Mouse (Mus musculus): ENCODE measurements around the gene Crb2. TPM values are rescaled to one million over a fixed set of nuclear protein-coding genes. Genes with fewer than 3 reads are reported as not detected.

The Crb2 gene
- total and polyA plus RNA-seq, 2 experiments from 2014 or later, result 0.46 to 3.7 TPM

DNA sequence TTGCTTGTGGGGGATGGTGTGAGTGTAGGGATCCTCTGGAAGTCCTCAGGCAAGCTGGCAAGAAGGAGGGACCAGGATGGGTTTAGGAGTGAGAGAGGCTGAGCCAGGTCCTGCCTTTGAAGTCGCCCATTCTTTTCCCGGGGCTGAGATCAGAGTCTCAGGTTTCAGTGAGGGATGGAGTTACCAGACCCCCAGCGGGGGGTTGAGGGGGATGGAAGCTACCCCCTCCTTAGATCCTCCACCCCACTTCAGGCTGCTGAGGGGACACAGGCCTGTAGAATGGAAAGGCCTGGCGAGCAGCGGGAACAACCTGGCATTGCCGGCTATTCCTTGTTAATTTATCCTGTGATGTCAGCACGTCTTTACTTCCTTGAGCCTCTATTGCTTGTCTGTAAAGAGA, 6.0 kb downstream of the Crb2 start:
- Histone ChIP-seq H3K4me3 (ENCODE audit: low read depth, low read length) (no peak overlapping the region), H3K4me2 (ENCODE audit: low read depth, low read length) (no peak overlapping the region), H3K36me3 (replicated peaks; ENCODE audit: control insufficient read depth, insufficient read depth, low read length) (no peaks in the 10 kb centered on the region), H3K9ac (replicated peaks; ENCODE audit: low read depth, low read length) (no peak overlapping the region), H3K27ac (ENCODE audit: low read depth) (no peak overlapping the region), H3K4me1 (ENCODE audit: control insufficient read depth, insufficient read depth) (peaks cover 16% of the 10 kb centered on the region), H3K9me3 (replicated peaks; ENCODE audit: control insufficient read depth, low read length) (no peaks in the 10 kb centered on the region), H3K27me3 (ENCODE audit: control insufficient read depth, insufficient read depth, low read length) (peaks cover 28% of the 10 kb centered on the region)
- 51% methylated on average over 7 of the region's 7 CpGs for WGBS
- DNase-seq (ENCODE audit: low spot score) (no peak), ATAC-seq (ENCODE audit: insufficient read depth, low read depth) (no peak)
- TF ChIP-seq CTCF (IDR thresholded peaks at IDR 0.05; ENCODE audit: low read depth) (no peak), EP300 (IDR thresholded peaks at IDR 0.05; ENCODE audit: low read depth) (no peak)

DNA sequence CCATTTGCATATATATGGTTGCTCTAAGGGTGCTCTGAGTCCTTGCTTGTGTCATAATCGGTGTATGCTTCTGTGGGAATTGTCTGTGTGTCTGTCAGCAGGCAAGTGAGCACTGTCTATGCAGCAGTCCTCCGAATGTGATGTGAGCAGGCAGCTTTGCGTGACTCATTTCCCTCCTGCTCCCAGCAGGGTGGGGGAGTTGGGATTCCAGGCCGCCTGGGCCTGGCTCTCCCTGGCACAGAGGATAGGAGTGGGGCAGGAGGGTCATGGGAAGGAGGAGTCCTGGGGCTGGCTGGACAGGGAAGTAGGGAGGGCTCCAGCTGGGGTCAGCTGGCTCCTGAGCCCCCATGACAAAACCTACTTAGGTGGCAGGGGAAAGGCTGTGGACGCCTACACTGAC, 8.4 kb downstream of the Crb2 start:
- H3K9ac ChIP-seq (replicated peaks; ENCODE audit: low read depth, low read length), result no peak overlapping the region
- DNase-seq (ENCODE audit: low spot score) (no peak), ATAC-seq (ENCODE audit: insufficient read depth, low read depth) (no peak)
- H3K27me3 ChIP-seq (ENCODE audit: control insufficient read depth, insufficient read depth, low read length), result peaks cover 27% of the 10 kb centered on the region
- H3K27ac ChIP-seq (ENCODE audit: low read depth), result no peak overlapping the region
- H3K4me3 ChIP-seq (ENCODE audit: low read depth, low read length), result no peak overlapping the region
- peaks cover 20% of the 10 kb centered on the region for H3K4me1 ChIP-seq (ENCODE audit: control insufficient read depth, insufficient read depth)
- H3K36me3 ChIP-seq (replicated peaks; ENCODE audit: control insufficient read depth, insufficient read depth, low read length), result no peaks in the 10 kb centered on the region
- WGBS, result 54% methylated on average over 5 of the region's 5 CpGs
- no peak for TF ChIP-seq EP300 (IDR thresholded peaks at IDR 0.05; ENCODE audit: low read depth)
- TF ChIP-seq CTCF (IDR thresholded peaks at IDR 0.05; ENCODE audit: low read depth), result no peak
- H3K4me2 ChIP-seq (ENCODE audit: low read depth, low read length), result no peak overlapping the region
- no peaks in the 10 kb centered on the region for H3K9me3 ChIP-seq (replicated peaks; ENCODE audit: control insufficient read depth, low read length)

DNA sequence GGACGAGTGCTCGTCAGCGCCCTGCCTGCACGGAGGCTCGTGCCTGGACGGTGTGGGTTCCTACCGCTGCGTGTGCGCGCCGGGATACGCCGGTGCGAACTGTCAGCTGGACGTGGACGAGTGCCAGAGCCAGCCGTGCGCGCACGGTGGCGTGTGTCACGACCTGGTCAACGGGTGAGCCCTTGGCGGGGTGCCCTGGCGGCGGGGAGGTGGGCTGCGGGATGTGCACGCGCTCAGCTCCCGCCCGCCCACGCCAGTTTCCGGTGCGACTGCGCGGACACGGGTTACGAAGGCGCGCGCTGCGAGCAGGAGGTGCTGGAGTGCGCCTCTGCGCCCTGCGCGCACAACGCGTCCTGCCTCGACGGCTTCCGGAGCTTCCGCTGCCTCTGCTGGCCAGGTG, 10.4 kb downstream of the Crb2 start:
- TF ChIP-seq CTCF (IDR thresholded peaks at IDR 0.05; ENCODE audit: low read depth) (no peak), EP300 (IDR thresholded peaks at IDR 0.05; ENCODE audit: low read depth) (no peak)
- 24% methylated on average over 52 of the region's 52 CpGs for WGBS
- Histone ChIP-seq H3K27me3 (ENCODE audit: control insufficient read depth, insufficient read depth, low read length) (peaks cover 23% of the 10 kb centered on the region), H3K4me1 (ENCODE audit: control insufficient read depth, insufficient read depth) (peaks cover 9% of the 10 kb centered on the region), H3K4me2 (ENCODE audit: low read depth, low read length) (peak overlapping the region; percentile 71), H3K36me3 (replicated peaks; ENCODE audit: control insufficient read depth, insufficient read depth, low read length) (no peaks in the 10 kb centered on the region), H3K9me3 (replicated peaks; ENCODE audit: control insufficient read depth, low read length) (no peaks in the 10 kb centered on the region), H3K27ac (ENCODE audit: low read depth) (no peak overlapping the region), H3K4me3 (ENCODE audit: low read depth, low read length) (peak overlapping the region; percentile 47), H3K9ac (replicated peaks; ENCODE audit: low read depth, low read length) (no peak overlapping the region)
- DNase-seq (ENCODE audit: low spot score), result no peak
- ATAC-seq (ENCODE audit: insufficient read depth, low read depth), result 0 out of 2 replicates have a peak, but pooled peaks have one; percentile 10

DNA sequence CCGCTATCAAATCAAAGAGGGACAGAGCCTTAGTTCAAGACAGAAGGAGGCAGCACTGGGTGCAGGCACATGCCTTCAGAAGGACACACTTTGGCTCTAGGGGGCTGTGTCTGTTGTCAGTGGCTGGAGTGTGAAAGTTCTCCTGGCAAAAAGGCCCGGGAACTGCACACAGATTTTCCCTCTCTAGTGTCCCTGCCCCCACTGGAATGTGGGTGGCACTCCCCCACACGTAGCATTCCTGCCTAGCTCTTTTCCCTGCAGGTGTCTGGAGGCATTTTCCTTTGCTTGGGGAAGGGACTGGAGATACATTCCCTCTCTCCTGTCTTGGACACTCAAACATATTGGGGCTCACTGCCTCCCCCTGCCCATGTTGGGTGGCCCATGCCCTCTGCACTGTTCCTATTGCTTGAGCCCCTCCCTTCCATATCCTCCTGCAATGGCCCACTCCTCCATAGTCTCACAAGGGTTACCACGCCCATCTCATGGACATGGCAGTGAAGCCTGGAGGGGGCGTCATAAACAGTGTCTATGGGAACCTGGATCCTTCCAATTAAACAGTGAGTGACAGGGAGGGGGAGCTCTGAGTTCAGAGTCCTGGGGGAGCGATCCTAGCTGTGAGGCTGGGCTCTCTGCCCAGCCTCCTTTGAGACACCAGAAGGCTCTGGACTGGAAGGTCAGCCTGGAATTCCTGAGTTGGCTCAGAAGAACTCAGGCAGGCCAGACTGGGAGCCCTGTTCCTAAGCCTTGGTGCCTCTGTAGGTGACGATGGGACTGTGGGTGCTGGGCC, 12.3 kb downstream of the Crb2 start:
- no peak overlapping the region for H3K4me2 ChIP-seq (ENCODE audit: low read depth, low read length)
- no peaks in the 10 kb centered on the region for H3K36me3 ChIP-seq (replicated peaks; ENCODE audit: control insufficient read depth, insufficient read depth, low read length)
- peak; percentile 31 for ATAC-seq (ENCODE audit: insufficient read depth, low read depth)
- no peak overlapping the region for H3K9ac ChIP-seq (replicated peaks; ENCODE audit: low read depth, low read length)
- peak; percentile 50 for DNase-seq (ENCODE audit: low spot score)
- no peak overlapping the region for H3K4me3 ChIP-seq (ENCODE audit: low read depth, low read length)
- no peaks in the 10 kb centered on the region for H3K9me3 ChIP-seq (replicated peaks; ENCODE audit: control insufficient read depth, low read length)
- 41% methylated on average over 7 of the region's 7 CpGs for WGBS
- no peak for TF ChIP-seq EP300 (IDR thresholded peaks at IDR 0.05; ENCODE audit: low read depth)
- TF ChIP-seq CTCF (IDR thresholded peaks at IDR 0.05; ENCODE audit: low read depth), result no peak
- no peak overlapping the region for H3K27ac ChIP-seq (ENCODE audit: low read depth)
- peaks cover 37% of the 10 kb centered on the region for H3K27me3 ChIP-seq (ENCODE audit: control insufficient read depth, insufficient read depth, low read length)
- peaks cover 9% of the 10 kb centered on the region for H3K4me1 ChIP-seq (ENCODE audit: control insufficient read depth, insufficient read depth)

DNA sequence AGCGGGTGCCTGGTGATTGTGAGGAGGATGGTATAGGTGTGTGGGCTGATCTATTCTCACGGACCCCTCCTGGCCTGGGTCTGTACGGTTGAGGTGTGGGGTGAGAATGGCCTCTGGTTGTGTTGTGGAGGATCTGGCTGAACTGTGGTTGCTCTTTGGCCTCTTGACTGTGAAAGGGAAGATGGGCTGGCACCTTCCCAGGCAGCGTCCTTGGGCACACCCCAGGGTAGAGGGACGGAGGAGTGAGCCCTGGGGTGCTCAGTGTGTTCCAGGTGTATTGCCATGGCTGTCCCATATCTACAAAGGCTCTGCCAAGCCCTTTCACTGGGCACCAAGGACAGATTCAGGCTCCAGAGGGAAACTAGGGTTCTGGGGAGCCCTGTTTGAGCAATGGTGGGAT, 13.0 kb downstream of the Crb2 start:
- H3K9ac ChIP-seq (replicated peaks; ENCODE audit: low read depth, low read length), result no peak overlapping the region
- no peaks in the 10 kb centered on the region for H3K36me3 ChIP-seq (replicated peaks; ENCODE audit: control insufficient read depth, insufficient read depth, low read length)
- no peak for DNase-seq (ENCODE audit: low spot score)
- no peak overlapping the region for H3K27ac ChIP-seq (ENCODE audit: low read depth)
- H3K27me3 ChIP-seq (ENCODE audit: control insufficient read depth, insufficient read depth, low read length), result peaks cover 41% of the 10 kb centered on the region
- no peak overlapping the region for H3K4me3 ChIP-seq (ENCODE audit: low read depth, low read length)
- H3K4me2 ChIP-seq (ENCODE audit: low read depth, low read length), result no peak overlapping the region
- H3K9me3 ChIP-seq (replicated peaks; ENCODE audit: control insufficient read depth, low read length), result no peaks in the 10 kb centered on the region
- WGBS, result 77% methylated on average over 5 of the region's 5 CpGs
- TF ChIP-seq EP300 (IDR thresholded peaks at IDR 0.05; ENCODE audit: low read depth) (no peak), CTCF (IDR thresholded peaks at IDR 0.05; ENCODE audit: low read depth) (no peak)
- no peak for ATAC-seq (ENCODE audit: insufficient read depth, low read depth)
- H3K4me1 ChIP-seq (ENCODE audit: control insufficient read depth, insufficient read depth), result peaks cover 9% of the 10 kb centered on the region

DNA sequence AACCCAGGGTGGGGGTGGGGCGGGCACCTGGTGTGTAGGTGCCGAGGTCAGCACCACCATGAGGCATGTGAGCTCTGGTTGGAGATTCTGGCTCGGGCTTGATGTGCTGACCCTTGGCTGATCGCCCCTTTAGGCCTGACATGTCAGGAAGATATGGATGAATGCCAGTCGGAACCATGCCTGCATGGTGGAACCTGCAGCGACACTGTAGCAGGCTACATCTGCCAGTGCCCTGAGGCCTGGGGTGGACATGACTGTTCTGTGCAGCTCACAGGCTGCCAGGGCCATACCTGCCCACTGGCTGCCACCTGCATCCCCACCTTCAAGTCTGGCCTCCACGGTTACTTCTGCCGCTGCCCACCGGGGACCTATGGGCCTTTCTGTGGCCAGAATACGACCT, 13.9 kb downstream of the Crb2 start:
- Histone ChIP-seq H3K27me3 (ENCODE audit: control insufficient read depth, insufficient read depth, low read length) (peaks cover 46% of the 10 kb centered on the region), H3K4me2 (ENCODE audit: low read depth, low read length) (no peak overlapping the region), H3K36me3 (replicated peaks; ENCODE audit: control insufficient read depth, insufficient read depth, low read length) (no peaks in the 10 kb centered on the region), H3K4me1 (ENCODE audit: control insufficient read depth, insufficient read depth) (peaks cover 9% of the 10 kb centered on the region), H3K27ac (ENCODE audit: low read depth) (no peak overlapping the region), H3K4me3 (ENCODE audit: low read depth, low read length) (no peak overlapping the region), H3K9me3 (replicated peaks; ENCODE audit: control insufficient read depth, low read length) (no peaks in the 10 kb centered on the region), H3K9ac (replicated peaks; ENCODE audit: low read depth, low read length) (no peak overlapping the region)
- TF ChIP-seq EP300 (IDR thresholded peaks at IDR 0.05; ENCODE audit: low read depth) (no peak), CTCF (IDR thresholded peaks at IDR 0.05; ENCODE audit: low read depth) (no peak)
- DNase-seq (ENCODE audit: low spot score) (no peak), ATAC-seq (ENCODE audit: insufficient read depth, low read depth) (no peak)
- WGBS, result 72% methylated on average over 10 of the region's 10 CpGs

Data from heart, postnatal 0 days (tissue).